Mouse (Mus musculus): ENCODE data around the gene Cdk4.

DNA sequence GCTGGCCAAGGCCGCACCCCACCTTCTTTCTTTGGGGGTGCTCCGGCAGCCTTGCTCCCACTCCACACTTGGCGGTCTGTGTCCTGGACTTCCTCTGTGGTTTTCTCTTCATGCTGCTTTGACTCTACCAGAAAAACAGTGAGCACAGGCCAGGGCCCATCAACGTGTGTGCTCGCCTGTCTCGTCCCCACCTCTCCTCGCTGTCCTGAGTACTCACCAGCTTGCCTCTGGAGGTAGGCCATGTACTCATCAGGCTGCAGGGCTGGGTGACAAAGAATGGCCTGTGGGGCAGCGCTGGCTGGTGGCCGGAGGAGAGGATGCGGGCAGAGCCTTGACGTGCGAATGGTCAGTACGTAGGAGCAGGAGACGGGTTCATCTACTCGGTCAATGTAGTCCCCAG is 36.5 kb downstream of the Cdk4 start:
- TF ChIP-seq CTCF (IDR thresholded peaks at IDR 0.05; ENCODE audit: borderline replicate concordance, insufficient read depth, low read length) (no peak), POLR2A (IDR thresholded peaks at IDR 0.05; ENCODE audit: low read depth, low read length) (no peak)
